Mouse (Mus musculus) cerebellum, postnatal 10 days (tissue): Measurements from ENCODE around the gene Sept9.
A peak's percentile ranks its signal among the peaks of the same experiment; 100 is the strongest.

Source experiments
- DNase-seq, 2 experiments: peaks; one replicate each; pipeline ENCODE4 v3.0.0; 2021; ENCODE audit warnings: mixed read lengths in 2 of 2

Sept9 gene

DNA sequence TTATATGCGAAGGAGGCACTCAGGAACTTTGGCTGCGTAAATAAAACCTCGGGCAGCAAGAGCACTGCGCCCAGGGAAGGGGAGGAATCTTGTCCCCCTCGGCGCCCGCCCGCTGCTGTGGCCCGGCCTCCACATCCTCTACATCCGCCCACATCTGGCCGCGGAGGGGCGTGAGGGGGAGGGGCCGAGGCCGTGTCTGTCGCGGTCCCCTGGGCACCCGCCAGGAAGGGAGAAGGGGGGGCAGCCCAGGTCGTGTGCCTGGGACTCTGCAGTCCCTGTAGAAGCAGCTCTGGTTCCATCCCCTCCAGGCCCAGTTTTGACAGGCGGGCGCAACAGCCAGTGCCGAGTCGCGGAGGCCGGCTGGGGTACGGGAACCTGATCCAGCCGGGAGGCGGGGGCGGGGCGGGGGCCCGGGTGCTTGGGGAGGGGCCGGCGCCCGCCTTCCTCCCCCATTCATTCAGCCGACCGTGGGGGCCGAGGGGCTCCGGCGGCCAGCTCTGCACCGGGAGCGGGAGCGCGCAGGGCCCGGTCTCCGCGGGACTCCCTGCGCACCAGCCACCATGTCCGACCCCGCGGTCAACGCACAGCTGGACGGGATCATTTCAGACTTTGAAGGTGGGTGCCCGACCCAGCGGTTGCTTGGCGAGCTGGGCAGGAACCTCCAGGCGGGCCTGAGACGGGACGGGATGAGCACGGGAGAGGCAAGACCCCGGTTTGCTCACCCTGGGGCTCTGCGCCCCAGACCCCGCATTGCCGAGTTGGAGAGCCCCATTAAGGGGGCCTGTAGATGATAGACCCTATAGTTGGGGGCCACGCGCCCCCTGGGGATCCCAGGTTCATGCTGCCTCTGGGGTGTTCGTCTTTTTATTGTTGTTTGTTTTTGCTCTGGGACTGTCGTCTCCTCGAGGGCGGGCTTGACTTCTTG is 66.8 kb downstream of the Sept9 start:
- peak; percentile 66 to 75 for DNase-seq

- peak; percentile 50 to 58 for DNase-seq
These were observed 67.7 kb downstream of the Sept9 start for GRCm38 (mm10) chr11:117266906-117267721.

DNA sequence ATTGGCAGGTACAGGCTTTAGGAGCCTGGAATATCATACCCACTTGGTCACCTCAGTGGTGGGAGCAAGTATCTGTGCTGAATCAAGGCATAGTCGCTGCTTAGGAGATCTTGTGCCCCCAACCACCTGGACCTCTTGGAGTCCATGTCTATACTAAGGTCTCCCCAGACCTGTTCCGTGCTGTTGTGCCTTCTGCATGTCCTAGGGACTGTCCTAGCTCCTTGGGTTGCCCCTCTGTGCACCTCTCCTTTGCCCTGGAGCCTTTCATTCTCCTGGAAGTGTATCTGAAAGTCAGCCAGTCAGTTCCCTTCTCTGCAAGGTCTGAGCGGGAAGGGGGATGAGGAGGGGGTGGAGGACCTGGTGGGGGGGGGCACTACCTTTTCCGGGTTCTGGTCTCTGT is 68.4 kb downstream of the Sept9 start:
- DNase-seq: no peak

DNA sequence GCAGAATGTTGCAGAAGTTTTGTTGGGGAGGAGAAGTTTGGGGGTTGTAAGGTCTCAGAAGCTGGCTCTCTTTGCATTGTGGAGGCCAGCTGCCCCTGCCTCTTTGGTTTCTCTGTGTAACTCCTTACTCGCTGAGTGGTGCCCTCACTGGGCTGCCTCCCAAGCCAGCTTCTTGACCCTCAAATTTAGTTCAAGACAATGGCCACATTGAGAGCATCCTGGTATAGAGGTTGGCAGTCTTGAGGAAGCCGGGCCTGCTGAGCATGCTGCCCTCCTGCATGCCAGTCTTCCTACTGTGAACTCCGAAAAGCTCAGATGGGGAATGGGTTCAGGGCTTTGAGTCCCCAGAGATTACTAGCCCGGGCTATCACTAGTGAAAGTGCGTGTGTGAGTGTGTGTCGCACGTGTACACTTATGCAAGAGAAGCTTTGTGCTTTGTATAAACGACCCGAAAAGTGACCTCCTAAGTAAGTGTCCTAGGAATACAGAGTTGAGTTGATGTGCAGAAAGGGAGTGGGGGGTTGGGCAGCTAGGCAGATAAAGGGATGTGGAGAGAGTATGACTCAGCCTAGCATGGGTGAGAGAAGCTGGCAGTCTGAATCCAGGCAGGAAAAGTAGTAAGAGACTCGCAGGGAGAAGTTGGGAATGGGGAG is 69.0 kb downstream of the Sept9 start:
- DNase-seq: no peak

GRCm38 (mm10) chr11:117269053-117269702 is 69.7 kb downstream of the Sept9 start:
- peak; percentile 45 to 60 for DNase-seq

DNA sequence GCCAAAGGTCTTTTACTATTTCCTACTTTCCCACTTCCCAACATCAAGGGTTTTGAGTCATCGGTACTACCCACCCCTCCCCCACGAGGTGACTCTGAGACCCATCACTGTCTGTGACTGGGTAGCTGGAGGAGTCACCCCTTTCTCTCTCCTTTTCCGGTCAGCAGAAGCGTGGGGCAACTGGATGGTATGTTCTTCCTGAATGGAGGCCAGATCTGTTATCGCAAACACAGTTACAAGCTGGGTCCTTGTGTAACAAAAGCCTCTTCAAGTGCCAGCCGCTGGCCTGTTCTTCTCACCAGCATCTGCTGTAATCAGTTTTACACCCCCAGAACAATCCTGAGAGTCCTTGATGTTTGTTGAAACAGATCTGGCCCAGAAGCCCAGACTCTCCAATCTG is 70.5 kb downstream of the Sept9 start:
- DNase-seq: no peak

- no peak for DNase-seq
These were observed 75.5 kb downstream of the Sept9 start for GRCm38 (mm10) chr11:117274973-117275372.

DNA sequence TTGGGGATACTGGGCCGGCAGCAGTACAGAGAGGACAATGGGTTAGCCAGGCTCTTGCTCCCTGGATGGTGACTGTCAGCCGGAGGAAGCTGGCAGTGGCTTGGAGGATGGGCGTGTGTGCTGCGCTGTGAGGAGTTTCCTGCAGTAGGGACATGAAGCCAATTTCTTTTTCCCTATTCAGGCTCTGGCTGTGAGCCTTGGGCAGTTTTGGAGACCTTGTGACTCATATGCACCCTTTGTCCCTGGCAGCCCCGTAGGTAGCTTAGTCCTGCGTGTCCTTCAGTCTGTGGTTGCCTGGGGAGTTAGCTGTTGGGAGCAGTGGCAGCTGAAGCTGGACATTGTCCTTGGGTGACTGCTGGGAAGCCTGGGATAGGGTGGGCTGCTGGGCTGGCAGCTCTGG is 76.5 kb downstream of the Sept9 start:
- peak in 1 of 2 experiments; percentile 47 for DNase-seq

DNA sequence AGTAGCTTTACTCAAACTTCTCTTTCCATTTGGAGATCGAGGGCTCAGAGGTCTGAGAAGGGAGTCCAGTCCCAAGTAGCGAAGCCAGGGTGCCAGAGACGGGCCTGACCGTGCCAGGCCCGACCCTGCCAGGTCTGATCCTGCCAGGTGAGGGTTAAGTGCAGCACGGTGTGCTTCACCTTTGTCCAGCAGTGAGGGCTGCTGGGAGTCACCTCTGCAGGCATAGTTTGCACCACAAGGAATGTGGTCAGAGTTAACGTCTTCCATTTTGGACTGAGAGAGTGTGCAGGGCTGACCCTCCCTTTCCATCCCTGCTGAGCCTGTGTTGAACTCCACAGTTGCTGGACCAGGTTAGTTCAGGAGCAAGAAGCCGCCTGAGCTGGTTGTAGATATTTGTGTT is 77.5 kb downstream of the Sept9 start:
- DNase-seq: no peak

DNA sequence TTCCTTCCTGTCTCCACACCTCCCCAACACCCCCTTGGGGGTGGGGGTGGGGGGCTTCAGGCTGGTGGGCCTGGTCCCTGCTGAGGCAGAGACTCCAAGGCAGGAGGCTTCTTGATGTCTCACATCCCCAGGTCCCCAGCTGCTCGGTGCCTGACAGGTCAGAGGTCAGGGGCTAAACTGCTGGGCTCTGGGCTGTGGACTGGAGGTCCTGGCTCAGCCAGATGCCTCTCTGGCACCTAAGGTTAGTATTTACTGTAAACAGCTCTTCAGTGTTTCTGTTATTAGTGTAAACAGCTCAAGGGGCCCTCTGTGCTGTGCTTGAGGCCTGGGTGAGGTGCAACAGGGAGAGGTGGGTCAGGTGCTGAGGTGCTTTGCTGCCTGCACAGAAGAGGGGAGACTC is 78.7 kb downstream of the Sept9 start:
- no peak for DNase-seq

DNA sequence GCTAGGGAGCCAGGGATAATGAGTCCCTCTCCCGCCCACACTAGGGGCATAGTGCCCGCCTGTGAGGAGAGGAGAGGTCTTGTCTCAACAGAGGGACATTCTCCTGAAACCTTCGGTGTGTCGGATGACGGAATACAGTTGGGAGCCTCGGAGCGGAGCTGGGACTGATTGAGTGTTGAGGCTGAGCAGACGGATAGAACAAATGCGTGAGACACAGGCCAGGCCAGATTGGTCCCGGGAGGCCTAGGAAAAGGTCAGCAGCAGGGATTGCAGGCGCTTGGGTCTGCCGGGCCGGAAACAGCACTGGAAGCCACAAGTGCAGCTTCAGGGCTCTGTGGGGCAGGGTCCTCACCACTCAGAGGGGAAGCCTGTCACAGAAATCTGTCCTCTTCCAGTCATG is 79.1 kb downstream of the Sept9 start:
- DNase-seq: no peak

DNA sequence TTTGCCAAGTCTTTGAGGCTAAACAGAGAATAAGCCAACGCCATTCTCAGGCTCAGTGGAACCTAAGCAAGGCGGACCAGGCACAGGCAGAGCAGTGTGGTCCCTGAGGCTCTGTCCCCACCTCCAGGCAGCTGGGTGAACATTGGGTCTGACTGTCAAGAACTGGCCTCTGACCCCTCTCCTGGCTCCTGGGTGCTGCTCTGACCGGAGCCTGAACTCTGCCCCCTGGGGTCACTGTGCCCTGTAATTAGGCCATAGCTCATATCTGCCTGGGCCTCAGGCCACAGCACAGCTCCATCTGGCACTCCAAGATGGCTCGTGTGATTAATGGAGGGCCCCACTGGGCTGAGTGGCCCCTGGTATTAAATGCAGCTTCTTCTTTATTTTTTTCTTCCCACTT is 80.5 kb downstream of the Sept9 start:
- peak in 1 of 2 experiments; percentile 38 for DNase-seq

GRCm38 (mm10) chr11:117283048-117283888 is 83.8 kb downstream of the Sept9 start:
- DNase-seq: no peak

DNA sequence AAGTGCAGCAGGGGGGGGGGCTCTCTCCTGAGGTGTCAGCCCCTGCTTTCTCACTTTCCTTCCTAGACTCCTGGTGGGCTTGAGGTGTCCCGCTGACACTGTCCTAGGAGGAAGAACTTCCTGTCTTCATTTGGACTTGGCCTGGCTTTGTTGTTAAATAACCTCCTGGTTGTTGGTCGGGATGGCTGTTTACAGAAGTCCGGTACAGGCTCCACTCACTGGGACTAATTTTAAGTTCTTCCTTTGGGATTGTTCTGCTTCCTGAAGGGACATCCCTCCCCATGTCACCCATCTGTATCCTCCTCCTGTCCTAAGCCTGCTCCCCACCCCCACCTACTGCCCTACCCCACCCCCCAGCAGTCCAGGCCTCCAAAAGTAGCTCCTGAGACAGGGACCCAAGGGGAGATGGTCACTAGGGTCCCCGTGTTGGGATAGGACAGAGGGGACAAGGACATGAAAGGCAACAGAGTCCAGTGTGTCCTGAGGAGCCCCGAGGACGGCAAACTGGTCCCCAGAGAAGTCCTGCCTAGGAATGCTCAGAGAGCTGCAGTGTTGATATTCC is 84.5 kb downstream of the Sept9 start:
- DNase-seq: no peak

DNA sequence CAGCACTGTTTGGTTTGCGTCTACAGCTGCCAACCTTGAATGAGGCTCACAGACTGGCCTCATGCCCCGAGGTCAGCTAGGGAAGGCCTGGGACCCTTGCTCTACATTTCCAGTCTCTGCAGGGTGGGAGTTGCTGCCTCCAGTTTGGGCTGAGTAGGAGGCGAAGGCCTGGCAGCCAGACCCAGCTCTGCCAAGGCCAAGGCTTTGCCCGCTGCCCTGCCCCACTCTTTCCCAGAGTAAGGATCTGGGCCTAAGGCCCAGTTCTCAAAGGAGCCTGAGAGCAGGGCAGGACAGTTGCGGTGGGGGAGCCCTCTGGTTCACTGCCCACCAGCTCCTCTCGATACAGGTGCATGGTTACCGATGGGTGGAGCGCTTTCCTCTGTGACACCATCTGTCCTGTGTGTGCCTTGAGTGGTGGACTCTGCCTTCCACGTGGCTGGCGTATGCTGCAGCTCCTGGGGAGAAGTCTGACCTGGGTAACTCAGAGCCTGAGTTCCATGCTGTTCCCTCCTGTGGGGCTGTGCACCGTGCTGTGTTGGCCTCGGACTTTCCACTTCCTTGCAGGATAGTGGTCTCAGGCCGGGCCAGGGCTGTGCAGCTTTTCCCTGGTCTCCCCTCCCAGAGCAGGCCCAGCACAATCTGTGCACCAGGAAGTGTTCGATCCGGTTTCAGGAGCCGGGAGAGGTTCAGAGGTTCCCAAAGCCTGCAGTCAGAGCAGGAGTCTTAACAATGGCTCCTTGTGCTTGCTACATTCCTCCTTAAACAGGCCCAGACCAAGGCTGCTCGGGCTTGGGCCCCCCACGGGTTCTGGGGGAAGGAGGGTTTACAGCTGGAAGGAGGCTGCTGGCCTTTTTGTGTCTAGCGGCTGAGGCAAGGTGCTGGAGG is 85.5 kb downstream of the Sept9 start:
- peak; percentile 68 to 79 for DNase-seq

DNA sequence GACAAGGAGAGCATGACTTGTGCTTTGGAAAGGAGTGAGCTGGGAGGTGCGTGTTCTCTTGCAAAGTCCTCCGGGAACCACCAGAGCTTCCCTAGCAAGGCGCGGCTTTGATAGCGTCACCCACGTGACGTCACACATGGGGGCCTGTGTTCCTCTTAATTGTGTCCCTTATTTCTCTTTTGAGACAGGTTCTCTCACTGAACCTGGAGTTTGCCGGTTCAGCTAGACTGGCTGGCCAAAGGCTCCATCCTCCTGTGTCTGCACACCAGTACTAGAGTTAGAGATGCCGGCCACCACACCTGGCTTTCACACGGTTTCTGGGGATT is 86.1 kb downstream of the Sept9 start:
- DNase-seq: no peak

DNA sequence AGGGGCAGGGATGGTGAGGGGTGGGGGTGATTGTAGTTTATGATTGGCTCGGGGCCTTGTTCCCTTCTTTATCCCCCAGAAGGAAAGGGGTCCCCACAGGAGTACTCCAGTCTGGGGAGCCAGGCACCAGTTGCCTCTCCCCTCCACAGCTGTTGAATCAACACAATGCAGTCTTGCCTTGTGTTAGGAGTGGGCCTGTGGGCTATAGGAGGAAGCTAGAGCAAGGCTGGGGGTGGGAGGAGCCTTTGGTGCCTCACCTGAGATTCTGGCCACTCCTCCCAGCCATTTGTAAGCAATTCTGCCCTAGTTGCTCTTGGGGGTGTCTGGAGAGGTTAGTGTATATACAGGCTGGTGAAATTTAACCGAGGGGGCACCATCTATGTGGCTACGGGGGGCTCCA is 88.3 kb downstream of the Sept9 start:
- DNase-seq: no peak

DNA sequence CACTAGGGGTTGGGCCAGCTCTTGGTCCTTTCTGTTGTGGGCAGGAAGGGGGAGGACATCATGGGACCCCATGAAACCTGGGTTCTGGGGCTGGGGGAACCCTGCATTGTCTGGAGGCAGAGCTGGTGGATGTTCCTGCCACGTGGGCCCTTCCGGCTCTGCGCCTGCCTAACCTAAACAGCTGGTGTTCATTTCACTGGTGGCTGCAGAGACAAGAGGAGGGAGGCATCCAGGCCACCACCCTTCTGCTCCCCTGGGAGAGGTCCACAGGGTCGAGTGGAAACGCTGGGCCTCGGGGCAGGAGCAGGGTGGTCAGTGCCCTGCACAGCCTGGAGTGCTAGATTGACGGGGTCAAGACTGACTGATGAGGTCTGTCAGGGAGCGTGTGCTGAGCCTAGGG is 89.3 kb downstream of the Sept9 start:
- no peak for DNase-seq

- no peak for DNase-seq
These were observed 92.0 kb downstream of the Sept9 start for GRCm38 (mm10) chr11:117291271-117292059.

DNA sequence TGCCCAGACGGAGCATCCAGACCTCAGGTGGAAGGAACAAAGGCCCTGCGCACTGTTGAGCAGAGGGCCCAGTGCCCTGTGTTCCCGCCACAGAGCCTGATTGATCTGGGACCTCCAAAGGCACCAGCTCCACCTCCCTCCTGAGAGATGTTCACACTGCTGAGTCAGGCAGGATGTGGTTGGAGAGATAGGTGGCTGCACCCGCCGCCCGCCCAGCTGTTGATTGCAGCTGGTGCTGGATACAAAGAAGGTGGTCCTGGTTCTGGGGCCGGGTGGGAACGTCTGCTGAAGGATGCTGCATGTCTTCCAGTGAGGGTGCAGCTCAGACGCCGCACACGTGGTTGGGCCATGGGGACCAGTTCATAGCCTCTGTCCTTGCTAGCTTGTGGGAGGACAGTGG is 93.0 kb downstream of the Sept9 start:
- DNase-seq: no peak
